In genomic region chr11:69994401-69995090, GRCm38 (mm10) we compare ENCODE assay signal across 8 mouse cellular contexts. TPM values are rescaled to one million over a fixed set of nuclear protein-coding genes. Genes with fewer than 3 reads are reported as not detected.
DNase-seq lines count a peak whose midpoint lies in the region; ATAC-seq and TF ChIP-seq lines count a peak whose summit lies in the region.

No protein-coding gene starts in this region.

- no peak for ATAC-seq in kidney, postnatal 0 days (replicated peaks; ENCODE audit: low FRiP score, low read depth)
- no peak for ATAC-seq in hindbrain, embryonic 14.5 days (ENCODE audit: low FRiP score)
- no peak for ATAC-seq in midbrain, embryonic 14.5 days (ENCODE audit: low FRiP score, low TSS enrichment)

- peak; percentile 65 for DNase-seq in cerebellum, adult 9-11 months
- no peak for DNase-seq in cerebellum, postnatal 36 days
- no peak for DNase-seq in kidney, postnatal 0 days (ENCODE audit: low spot score)
- DNase-seq in kidney, adult 8-10 months = no peak
- no peak for DNase-seq in hindbrain, embryonic 14.5 days (ENCODE audit: low spot score)
- no peak for DNase-seq in midbrain, embryonic 14.5 days
- no peak for DNase-seq in c-Kit-positive CD71-positive TER-119-positive erythroid progenitor cells, embryonic 14.5 days (ENCODE audit: low spot score)
- DNase-seq in frontal cortex, postnatal 14 days (ENCODE audit: low spot score in 2 of 2) = no peak

- H3K36me3 ChIP-seq in kidney, postnatal 0 days (ENCODE audit: insufficient read depth, low read length) = peaks cover 36% of the 10 kb centered on the region
- peaks cover 46% of the 10 kb centered on the region for H3K36me3 ChIP-seq in hindbrain, embryonic 14.5 days (replicated peaks; ENCODE audit: control insufficient read depth, insufficient read depth)
- peaks cover 41% of the 10 kb centered on the region for H3K36me3 ChIP-seq in midbrain, embryonic 14.5 days (ENCODE audit: control insufficient read depth, insufficient read depth, low read length)

- no peaks in the 10 kb centered on the region for H3K9me3 ChIP-seq in kidney, postnatal 0 days (replicated peaks; ENCODE audit: low read length)
- no peaks in the 10 kb centered on the region for H3K9me3 ChIP-seq in hindbrain, embryonic 14.5 days (ENCODE audit: control insufficient read depth, low read length)
- H3K9me3 ChIP-seq in midbrain, embryonic 14.5 days (ENCODE audit: control insufficient read depth, low read length) = no peaks in the 10 kb centered on the region

- no peaks in the 10 kb centered on the region for H3K27me3 ChIP-seq in kidney, postnatal 0 days (ENCODE audit: insufficient read depth, low read length)
- H3K27me3 ChIP-seq in hindbrain, embryonic 14.5 days (ENCODE audit: control insufficient read depth, insufficient read depth, low read length) = no peaks in the 10 kb centered on the region
- H3K27me3 ChIP-seq in midbrain, embryonic 14.5 days (ENCODE audit: control insufficient read depth, insufficient read depth, low read length) = no peaks in the 10 kb centered on the region

- no peak overlapping the region for H3K27ac ChIP-seq in kidney, postnatal 0 days
- no peak overlapping the region for H3K27ac ChIP-seq in hindbrain, embryonic 14.5 days
- H3K27ac ChIP-seq in midbrain, embryonic 14.5 days (replicated peaks; ENCODE audit: low read depth, low read length) = no peak overlapping the region

- 0 out of 2 replicates have a peak overlapping the region, but pooled peaks have one; percentile 9 for H3K9ac ChIP-seq in kidney, postnatal 0 days (ENCODE audit: low read depth, low read length)
- no peak overlapping the region for H3K9ac ChIP-seq in hindbrain, embryonic 14.5 days
- no peak overlapping the region for H3K9ac ChIP-seq in midbrain, embryonic 14.5 days (replicated peaks; ENCODE audit: low read length)

- TF ChIP-seq CTCF in kidney, postnatal 0 days (IDR thresholded peaks at IDR 0.05; ENCODE audit: low read depth) = peak; percentile 27; the same call in 1 of the 2 replicates

- H3K4me1 ChIP-seq in kidney, postnatal 0 days (replicated peaks; ENCODE audit: insufficient read depth, low read length) = peaks cover 7% of the 10 kb centered on the region
- H3K4me1 ChIP-seq in hindbrain, embryonic 14.5 days (replicated peaks; ENCODE audit: control insufficient read depth, insufficient read depth, low read length) = peaks cover 20% of the 10 kb centered on the region
- peaks cover 17% of the 10 kb centered on the region for H3K4me1 ChIP-seq in midbrain, embryonic 14.5 days (ENCODE audit: control insufficient read depth, insufficient read depth, low read length)

- H3K4me2 ChIP-seq in kidney, postnatal 0 days (ENCODE audit: low read length) = peak overlapping the region; percentile 60; the same call in 1 of the 2 replicates
- peak overlapping the region; percentile 43 for H3K4me2 ChIP-seq in hindbrain, embryonic 14.5 days (replicated peaks)
- peak overlapping the region; percentile 71; the same call in 1 of the 2 replicates for H3K4me2 ChIP-seq in midbrain, embryonic 14.5 days (ENCODE audit: low read length)

- H3K4me3 ChIP-seq in kidney, postnatal 0 days (replicated peaks; ENCODE audit: low read depth, low read length) = no peak overlapping the region
- peak overlapping the region; percentile 61 for H3K4me3 ChIP-seq in hindbrain, embryonic 14.5 days (replicated peaks; ENCODE audit: low read length)
- H3K4me3 ChIP-seq in midbrain, embryonic 14.5 days (replicated peaks; ENCODE audit: low read depth, low read length) = peak overlapping the region; percentile 91; the same call in 1 of the 2 replicates

- WGBS in kidney, postnatal 0 days = 86% methylated on average over 11 of the region's 11 CpGs
- whole genome bisulfite sequencing in hindbrain, embryonic 14.5 days = 84% methylated on average over 11 of the region's 11 CpGs
- WGBS in midbrain, embryonic 14.5 days = 89% methylated on average over 11 of the region's 11 CpGs

RNA-seq across cellular contexts. Expression of gene Phf23, which starts 1.0 kb away (rescaled TPM):
- 61.9 and 62.6 TPM in 2 replicates for polyA plus RNA-seq in kidney, postnatal 0 days (2015; fragmentation: Nextera tagmentation; extraction: Ambion mirVana)
- polyA plus RNA-seq in hindbrain, embryonic 14.5 days (2014; fragmentation: Nextera tagmentation; extraction: Ambion mirVana) = 38.0 and 38.4 TPM in 2 replicates
- 41.3 and 48.9 TPM in 2 replicates for polyA plus RNA-seq in midbrain, embryonic 14.5 days (2014; fragmentation: Nextera tagmentation; extraction: Ambion mirVana)

RNA-seq across cellular contexts. Expression of gene Gabarap, which starts 3.6 kb away (rescaled TPM):
- polyA plus RNA-seq in kidney, postnatal 0 days (2015; fragmentation: Nextera tagmentation; extraction: Ambion mirVana) = 626 TPM in 2 replicates
- polyA plus RNA-seq in hindbrain, embryonic 14.5 days (2014; fragmentation: Nextera tagmentation; extraction: Ambion mirVana) = 624 and 628 TPM in 2 replicates
- 616 and 626 TPM in 2 replicates for polyA plus RNA-seq in midbrain, embryonic 14.5 days (2014; fragmentation: Nextera tagmentation; extraction: Ambion mirVana)

RNA-seq across cellular contexts. Expression of gene Dvl2, which starts 5.8 kb away (rescaled TPM):
- 25.8 and 27.1 TPM in 2 replicates for polyA plus RNA-seq in kidney, postnatal 0 days (2015; fragmentation: Nextera tagmentation; extraction: Ambion mirVana)
- 17.9 and 20.9 TPM in 2 replicates for polyA plus RNA-seq in hindbrain, embryonic 14.5 days (2014; fragmentation: Nextera tagmentation; extraction: Ambion mirVana)
- 22.9 and 23.0 TPM in 2 replicates for polyA plus RNA-seq in midbrain, embryonic 14.5 days (2014; fragmentation: Nextera tagmentation; extraction: Ambion mirVana)

RNA-seq across cellular contexts. Expression of gene Elp5, which starts 12.2 kb away (rescaled TPM):
- 97.3 and 97.9 TPM in 2 replicates for polyA plus RNA-seq in kidney, postnatal 0 days (2015; fragmentation: Nextera tagmentation; extraction: Ambion mirVana)
- 168 and 169 TPM in 2 replicates for polyA plus RNA-seq in hindbrain, embryonic 14.5 days (2014; fragmentation: Nextera tagmentation; extraction: Ambion mirVana)
- 162 and 193 TPM in 2 replicates for polyA plus RNA-seq in midbrain, embryonic 14.5 days (2014; fragmentation: Nextera tagmentation; extraction: Ambion mirVana)

RNA-seq across cellular contexts. Expression of gene Ctdnep1, which starts 13.6 kb away (rescaled TPM):
- polyA plus RNA-seq in kidney, postnatal 0 days (2015; fragmentation: Nextera tagmentation; extraction: Ambion mirVana) = 28.3 and 29.1 TPM in 2 replicates
- 25.5 and 29.4 TPM in 2 replicates for polyA plus RNA-seq in hindbrain, embryonic 14.5 days (2014; fragmentation: Nextera tagmentation; extraction: Ambion mirVana)
- polyA plus RNA-seq in midbrain, embryonic 14.5 days (2014; fragmentation: Nextera tagmentation; extraction: Ambion mirVana) = 24.4 and 39.0 TPM in 2 replicates
